Mouse (Mus musculus) right cerebral cortex, postnatal 14 days (tissue): ENCODE data around the gene Kctd17.

Experiments
- DNase-seq: peaks from one replicate; pipeline ENCODE4 v3.0.0; 2022

Gene Kctd17

GRCm38 (mm10) chr15:78428391-78429138, at the start of gene Kctd17:
Gene Kctd17 (plus strand): TSS chr15:78428564.
- peak; percentile 80 for DNase-seq

GRCm38 (mm10) chr15:78380208-78380607, 48.2 kb upstream of the Kctd17 start:
- no peak for DNase-seq

GRCm38 (mm10) chr15:78380741-78381140, 47.6 kb upstream of the Kctd17 start:
- DNase-seq, result no peak

- DNase-seq, result no peak
Measured at GRCm38 (mm10) chr15:78382115-78382514, 46.2 kb upstream of the Kctd17 start.

GRCm38 (mm10) chr15:78383450-78384219, 44.7 kb upstream of the Kctd17 start:
- DNase-seq, result no peak

GRCm38 (mm10) chr15:78384220-78385116, 43.9 kb upstream of the Kctd17 start:
- no peak for DNase-seq

- no peak for DNase-seq
Measured at GRCm38 (mm10) chr15:78385564-78385963, 42.8 kb upstream of the Kctd17 start.

GRCm38 (mm10) chr15:78390855-78391254, 37.5 kb upstream of the Kctd17 start:
- no peak for DNase-seq

GRCm38 (mm10) chr15:78395478-78395962, 32.8 kb upstream of the Kctd17 start, which contains the start of gene Tex33:
Gene Tex33 (minus strand): TSS chr15:78395912.
- no peak for DNase-seq

- DNase-seq, result no peak
Measured at GRCm38 (mm10) chr15:78401345-78401744, 27.0 kb upstream of the Kctd17 start.

- DNase-seq, result peak; percentile 54
Measured at GRCm38 (mm10) chr15:78401921-78402320, 26.4 kb upstream of the Kctd17 start.

GRCm38 (mm10) chr15:78402423-78402822, 25.9 kb upstream of the Kctd17 start:
- no peak for DNase-seq

GRCm38 (mm10) chr15:78403301-78403741, 25.0 kb upstream of the Kctd17 start:
- no peak for DNase-seq

GRCm38 (mm10) chr15:78403896-78404295, 24.5 kb upstream of the Kctd17 start:
- DNase-seq, result no peak

- no peak for DNase-seq
Measured at GRCm38 (mm10) chr15:78405098-78405497, 23.3 kb upstream of the Kctd17 start.

GRCm38 (mm10) chr15:78405517-78406211, 22.7 kb upstream of the Kctd17 start, which contains the start of gene Tst:
Gene Tst (minus strand): TSS chr15:78405907.
- peak; percentile 84 for DNase-seq

- DNase-seq, result peak; percentile 81
Measured at GRCm38 (mm10) chr15:78406293-78406934, 21.9 kb upstream of the Kctd17 start, which contains the start of gene Mpst. Gene Mpst (plus strand): TSS chr15:78406416.

- no peak for DNase-seq
Measured at GRCm38 (mm10) chr15:78409570-78410052, 18.8 kb upstream of the Kctd17 start.

- no peak for DNase-seq
Measured at GRCm38 (mm10) chr15:78413083-78413718, 15.2 kb upstream of the Kctd17 start.

GRCm38 (mm10) chr15:78413719-78414117, 14.6 kb upstream of the Kctd17 start:
- no peak for DNase-seq

- no peak for DNase-seq
Measured at GRCm38 (mm10) chr15:78414157-78414556, 14.2 kb upstream of the Kctd17 start.
